Mouse (Mus musculus): ENCODE measurements around the gene Ifnar1. TPM values are rescaled to one million over a fixed set of nuclear protein-coding genes. Genes with fewer than 3 reads are reported as not detected.

The Ifnar1 gene
- polyA plus RNA-seq, 1 experiment: 12.4 TPM

- H3K36me3 ChIP-seq (ENCODE audit: control insufficient read depth, insufficient read depth, low read length): no peaks in the 10 kb centered on the region
- H3K4me1 ChIP-seq (ENCODE audit: control insufficient read depth, insufficient read depth, insufficient read length, low read length): peaks cover 1% of the 10 kb centered on the region; the same call in 1 of the 2 replicates
- H3K4me3 ChIP-seq (ENCODE audit: low read depth, low read length): peak overlapping the region; percentile 66; the same call in 1 of the 2 replicates
- no peaks in the 10 kb centered on the region for H3K27me3 ChIP-seq (ENCODE audit: control insufficient read depth, insufficient read depth, low read length)
- 43% methylated on average over 13 of the region's 13 CpGs for WGBS
- TF ChIP-seq POLR2A (IDR thresholded peaks at IDR 0.05; ENCODE audit: low read depth, low read length): no peak
- H3K27ac ChIP-seq (ENCODE audit: insufficient read depth, low read depth, low read length): no peak overlapping the region
Measured at GRCm38 (mm10) chr16:91465505-91466240, 19.4 kb upstream of the Ifnar1 start.

GRCm38 (mm10) chr16:91466566-91466965 is 18.5 kb upstream of the Ifnar1 start:
- 56% methylated on average over 6 of the region's 6 CpGs for whole genome bisulfite sequencing
- Histone ChIP-seq H3K4me3 (ENCODE audit: low read depth, low read length) (no peak overlapping the region), H3K36me3 (ENCODE audit: control insufficient read depth, insufficient read depth, low read length) (no peaks in the 10 kb centered on the region), H3K27me3 (ENCODE audit: control insufficient read depth, insufficient read depth, low read length) (no peaks in the 10 kb centered on the region), H3K4me1 (ENCODE audit: control insufficient read depth, insufficient read depth, insufficient read length, low read length) (no peaks in the 10 kb centered on the region), H3K27ac (ENCODE audit: insufficient read depth, low read depth, low read length) (no peak overlapping the region)
- TF ChIP-seq CTCF (IDR thresholded peaks at IDR 0.05; ENCODE audit: extremely low read depth, insufficient read length, insufficient replicate concordance, low read depth, low read length): no peak
- no peak for TF ChIP-seq POLR2A (IDR thresholded peaks at IDR 0.05; ENCODE audit: low read depth, low read length)

DNA sequence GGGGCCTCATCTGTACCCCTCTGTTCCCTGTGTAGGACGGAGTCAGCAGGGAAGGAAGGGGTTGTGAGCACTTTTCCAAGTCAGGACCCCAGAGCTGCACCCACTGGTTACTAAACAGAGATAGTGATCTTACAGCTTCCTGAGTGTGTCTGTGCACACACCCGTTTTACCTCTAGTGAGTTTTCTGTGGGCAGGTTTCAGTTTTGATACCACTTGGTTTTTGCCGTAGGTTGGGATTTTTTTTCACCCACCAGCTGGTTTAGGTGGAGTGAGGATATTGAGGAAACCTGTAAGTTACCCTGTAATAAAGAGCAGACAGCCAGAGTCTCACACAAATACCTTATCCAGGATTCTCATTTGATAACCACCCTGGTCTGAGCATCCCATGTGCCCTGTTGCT is 14.6 kb upstream of the Ifnar1 start:
- Histone ChIP-seq H3K4me1 (ENCODE audit: control insufficient read depth, insufficient read depth, insufficient read length, low read length) (no peaks in the 10 kb centered on the region), H3K36me3 (ENCODE audit: control insufficient read depth, insufficient read depth, low read length) (no peaks in the 10 kb centered on the region), H3K4me3 (ENCODE audit: low read depth, low read length) (no peak overlapping the region), H3K27me3 (ENCODE audit: control insufficient read depth, insufficient read depth, low read length) (no peaks in the 10 kb centered on the region), H3K27ac (ENCODE audit: insufficient read depth, low read depth, low read length) (no peak overlapping the region)
- 62% methylated on average over 3 of the region's 3 CpGs for WGBS
- no peak for TF ChIP-seq POLR2A (IDR thresholded peaks at IDR 0.05; ENCODE audit: low read depth, low read length)
- no peak for TF ChIP-seq CTCF (IDR thresholded peaks at IDR 0.05; ENCODE audit: extremely low read depth, insufficient read length, insufficient replicate concordance, low read depth, low read length)

GRCm38 (mm10) chr16:91471481-91471880 is 13.6 kb upstream of the Ifnar1 start:
- 67% methylated on average over 6 of the region's 6 CpGs for WGBS
- Histone ChIP-seq H3K4me1 (ENCODE audit: control insufficient read depth, insufficient read depth, insufficient read length, low read length) (no peaks in the 10 kb centered on the region; the same call in 1 of the 2 replicates), H3K36me3 (ENCODE audit: control insufficient read depth, insufficient read depth, low read length) (no peaks in the 10 kb centered on the region), H3K27ac (ENCODE audit: insufficient read depth, low read depth, low read length) (no peak overlapping the region), H3K4me3 (ENCODE audit: low read depth, low read length) (no peak overlapping the region), H3K27me3 (ENCODE audit: control insufficient read depth, insufficient read depth, low read length) (no peaks in the 10 kb centered on the region)
- TF ChIP-seq POLR2A (IDR thresholded peaks at IDR 0.05; ENCODE audit: low read depth, low read length) (no peak), CTCF (IDR thresholded peaks at IDR 0.05; ENCODE audit: extremely low read depth, insufficient read length, insufficient replicate concordance, low read depth, low read length) (no peak)

DNA sequence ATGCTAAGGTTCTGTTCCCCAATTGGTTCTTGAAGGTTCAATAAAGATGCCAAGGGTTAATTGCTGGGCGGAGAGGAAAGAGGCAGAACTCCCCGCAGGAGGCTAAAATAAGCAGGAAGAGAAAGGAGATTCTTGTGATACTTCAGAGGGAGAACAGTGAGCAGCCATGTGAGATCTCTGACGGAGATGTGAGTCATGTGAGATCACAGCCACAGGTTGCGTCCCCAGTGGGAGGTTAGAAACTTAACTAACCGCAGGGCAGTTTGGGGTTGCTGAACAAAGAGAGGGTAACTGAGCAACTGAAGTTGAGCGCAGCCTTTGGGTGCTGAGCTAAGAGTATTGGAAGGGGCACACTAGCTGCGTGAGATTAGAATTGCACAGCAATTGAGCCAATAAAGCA is 9.3 kb upstream of the Ifnar1 start:
- WGBS: 21% methylated on average over 7 of the region's 7 CpGs
- H3K27ac ChIP-seq (ENCODE audit: insufficient read depth, low read depth, low read length): no peak overlapping the region

GRCm38 (mm10) chr16:91478067-91478466 is 7.0 kb upstream of the Ifnar1 start:
- peaks cover 9% of the 10 kb centered on the region; the same call in 1 of the 2 replicates for H3K4me1 ChIP-seq (ENCODE audit: control insufficient read depth, insufficient read depth, insufficient read length, low read length)
- 44% methylated on average over 1 of the region's 1 CpGs for WGBS
- H3K27ac ChIP-seq (ENCODE audit: insufficient read depth, low read depth, low read length): no peak overlapping the region
- TF ChIP-seq POLR2A (IDR thresholded peaks at IDR 0.05; ENCODE audit: low read depth, low read length) (no peak), CTCF (IDR thresholded peaks at IDR 0.05; ENCODE audit: extremely low read depth, insufficient read length, insufficient replicate concordance, low read depth, low read length) (no peak)
- H3K4me3 ChIP-seq (ENCODE audit: low read depth, low read length): no peak overlapping the region
- no peaks in the 10 kb centered on the region for H3K27me3 ChIP-seq (ENCODE audit: control insufficient read depth, insufficient read depth, low read length)
- H3K36me3 ChIP-seq (ENCODE audit: control insufficient read depth, insufficient read depth, low read length): no peaks in the 10 kb centered on the region

More for the DNA sequence above, 9.3 kb upstream of the Ifnar1 start:
- H3K36me3 ChIP-seq (ENCODE audit: control insufficient read depth, insufficient read depth, low read length): no peaks in the 10 kb centered on the region
- no peak for TF ChIP-seq POLR2A (IDR thresholded peaks at IDR 0.05; ENCODE audit: low read depth, low read length)
- no peak for TF ChIP-seq CTCF (IDR thresholded peaks at IDR 0.05; ENCODE audit: extremely low read depth, insufficient read length, insufficient replicate concordance, low read depth, low read length)
- no peak overlapping the region for H3K4me3 ChIP-seq (ENCODE audit: low read depth, low read length)
- H3K4me1 ChIP-seq (ENCODE audit: control insufficient read depth, insufficient read depth, insufficient read length, low read length): peaks cover 9% of the 10 kb centered on the region; the same call in 1 of the 2 replicates
- no peaks in the 10 kb centered on the region for H3K27me3 ChIP-seq (ENCODE audit: control insufficient read depth, insufficient read depth, low read length)

GRCm38 (mm10) chr16:91480517-91480916 is 4.5 kb upstream of the Ifnar1 start:
- Histone ChIP-seq H3K4me3 (ENCODE audit: low read depth, low read length) (no peak overlapping the region), H3K36me3 (ENCODE audit: control insufficient read depth, insufficient read depth, low read length) (no peaks in the 10 kb centered on the region), H3K27me3 (ENCODE audit: control insufficient read depth, insufficient read depth, low read length) (no peaks in the 10 kb centered on the region), H3K4me1 (ENCODE audit: control insufficient read depth, insufficient read depth, insufficient read length, low read length) (peaks cover 9% of the 10 kb centered on the region; the same call in 1 of the 2 replicates), H3K27ac (ENCODE audit: insufficient read depth, low read depth, low read length) (peak overlapping the region; percentile 72)
- no peak for TF ChIP-seq POLR2A (IDR thresholded peaks at IDR 0.05; ENCODE audit: low read depth, low read length)
- no peak for TF ChIP-seq CTCF (IDR thresholded peaks at IDR 0.05; ENCODE audit: extremely low read depth, insufficient read length, insufficient replicate concordance, low read depth, low read length)
